Mouse (Mus musculus) midbrain, embryonic 16.5 days (tissue): ENCODE data around the gene Gm10644. TPM values are rescaled to one million over a fixed set of nuclear protein-coding genes. Genes with fewer than 3 reads are reported as not detected.
A peak's percentile ranks its signal among the peaks of the same experiment; 100 is the strongest.

ENCODE experiments used
- ATAC-seq: fragments of 200-750 bp; cut with Nextera tagmentation; 2 replicates; pipeline ENCODE4 v1.8.0; 2017; ENCODE audit warnings: moderate TSS enrichment
- H3K27ac ChIP-seq: fragments of 300-500 bp; sonication (generic); 2 replicates; pipeline ENCODE4 v1.5.1; 2014; ENCODE audit warnings: mild to moderate bottlenecking, low read length, mixed read lengths
- H3K27me3 ChIP-seq: fragments of 300-500 bp; sonication (generic); 2 replicates; pipeline ENCODE4 v1.6.1; 2014; ENCODE audit warnings: low read depth, low read length, mixed read lengths; ENCODE audit not compliant: control insufficient read depth, insufficient read depth
- H3K36me3 ChIP-seq: fragments of 300-500 bp; sonication (generic); 2 replicates; pipeline ENCODE4 v1.6.1; 2014; ENCODE audit warnings: mild to moderate bottlenecking, low read length, moderate library complexity, mixed read lengths; ENCODE audit not compliant: control insufficient read depth, insufficient read depth
- H3K4me1 ChIP-seq: fragments of 300-500 bp; sonication (generic); 2 replicates; pipeline ENCODE4 v1.6.1; 2014; ENCODE audit warnings: mild to moderate bottlenecking, low read length, mixed read lengths; ENCODE audit not compliant: control insufficient read depth, insufficient read depth
- H3K4me2 ChIP-seq: fragments of 300-500 bp; sonication (generic); 2 replicates; pipeline ENCODE4 v1.6.1; 2014; ENCODE audit warnings: mild to moderate bottlenecking, low read length, mixed read lengths
- H3K4me3 ChIP-seq: fragments of 300-500 bp; sonication (generic); 2 replicates; pipeline ENCODE4 v1.5.1; 2014; ENCODE audit warnings: low read depth, mild to moderate bottlenecking, low read length, moderate library complexity, mixed read lengths
- H3K9ac ChIP-seq: fragments of 300-500 bp; sonication (generic); 2 replicates; pipeline ENCODE4 v1.6.1; 2014; ENCODE audit warnings: low read depth, low read length, mixed read lengths
- H3K9me3 ChIP-seq: fragments of 300-500 bp; sonication (generic); replicated peaks from 2 replicates; pipeline ENCODE4 v1.6.1; 2014; ENCODE audit warnings: mild to moderate bottlenecking, low read length, mixed read lengths; ENCODE audit not compliant: control insufficient read depth, poor library complexity, severe bottlenecking
- WGBS: fragments of 180-500 bp; shearing (Covaris S2); extraction: QIAGEN DNeasy Blood & Tissue Kit; methylation state at CpG from one replicate; pipeline ENCODE4 v1.1.7; 2014; 5-methylcytosine and 5-hydroxymethylcytosine counted together
- polyA plus RNA-seq: library from polyadenylated mRNA; unstranded; fragments of >200 nt; fragmentation: Nextera tagmentation; extraction: Ambion mirVana; gene quantifications from 2 replicates; pipeline ENCODE4 v1.2.1, GENCODE M21; 2015

The Gm10644 gene
- 0.58 and 0.69 TPM in 2 replicates for polyA plus RNA-seq

- WGBS, result under 1% methylated on average over 73 of the region's 75 CpGs
Observed at GRCm38 (mm10) chr8:83955106-83955957, at the start of gene Gm10644, which contains the start of gene Asf1b. Gene Gm10644 (minus strand): TSS chr8:83955205. Gene Asf1b (plus strand): TSS chr8:83955507.

GRCm38 (mm10) chr8:84004533-84005201 is 49.7 kb upstream of the Gm10644 start:
- 0 out of 2 replicates have a peak, but pooled peaks cover 3% of the 10 kb centered on the region for H3K36me3 ChIP-seq
- peak; percentile 81 for ATAC-seq
- H3K9ac ChIP-seq, result peak overlapping the region; percentile 87
- H3K4me2 ChIP-seq, result peak overlapping the region; percentile 97
- peak overlapping the region; percentile 60 for H3K27ac ChIP-seq
- H3K4me3 ChIP-seq, result peak overlapping the region; percentile 64
- WGBS, result 1% methylated on average over 30 of the region's 30 CpGs
- H3K9me3 ChIP-seq, result no peaks in the 10 kb centered on the region
- H3K27me3 ChIP-seq, result peaks cover 12% of the 10 kb centered on the region; the same call in 1 of the 2 replicates
- H3K4me1 ChIP-seq, result peaks cover 5% of the 10 kb centered on the region; the same call in 1 of the 2 replicates

More at GRCm38 (mm10) chr8:83955106-83955957, at the start of gene Gm10644, which contains the start of gene Asf1b:
- no peaks in the 10 kb centered on the region for H3K9me3 ChIP-seq
- H3K27ac ChIP-seq, result peak within 1 kb of the TSS; percentile 60
- peak within 1 kb of the TSS; percentile 46 for H3K4me3 ChIP-seq
- H3K4me1 ChIP-seq, result peaks cover 6% of the 10 kb centered on the region
- H3K36me3 ChIP-seq, result no peaks in the 10 kb centered on the region
- peak; percentile 100 for ATAC-seq
- H3K4me2 ChIP-seq, result peak within 1 kb of the TSS; percentile 97
- H3K27me3 ChIP-seq, result no peaks in the 10 kb centered on the region
- peak within 1 kb of the TSS; percentile 50 for H3K9ac ChIP-seq

DNA sequence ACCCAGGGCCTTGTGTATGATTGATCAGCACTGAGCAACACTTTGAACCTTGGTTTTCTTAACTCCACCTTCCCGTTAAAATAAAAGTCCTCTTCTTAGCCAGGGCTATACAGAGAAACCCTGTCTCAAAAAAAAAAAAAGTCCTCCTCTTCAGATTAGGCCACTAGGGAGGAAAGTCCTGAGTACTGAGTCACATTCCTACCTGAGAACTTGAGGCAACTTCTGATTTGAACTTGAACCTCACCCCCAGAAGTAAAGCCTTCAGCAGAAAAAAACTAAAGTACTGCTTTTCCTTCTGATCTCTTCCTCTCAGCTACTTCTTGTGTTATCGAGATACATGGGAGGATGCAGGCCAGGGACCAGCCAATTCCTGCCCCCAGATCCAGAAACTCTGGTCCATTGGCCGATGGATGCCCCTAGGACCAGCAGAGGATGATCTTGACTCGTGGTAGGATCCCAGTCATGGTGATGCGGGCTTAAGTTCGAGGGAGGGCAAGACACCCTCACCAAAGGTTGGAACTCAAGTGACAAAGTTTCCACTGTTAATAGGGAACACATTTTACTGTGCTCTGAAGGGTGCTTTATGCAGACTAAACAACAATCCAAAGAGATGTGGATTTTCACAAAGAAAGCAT is 48.7 kb upstream of the Gm10644 start:
- H3K4me2 ChIP-seq, result peak overlapping the region; percentile 97
- H3K4me1 ChIP-seq, result peaks cover 13% of the 10 kb centered on the region
- no peak overlapping the region for H3K27ac ChIP-seq
- peak overlapping the region; percentile 64 for H3K4me3 ChIP-seq
- H3K36me3 ChIP-seq, result 0 out of 2 replicates have a peak, but pooled peaks cover 3% of the 10 kb centered on the region
- WGBS, result 73% methylated on average over 6 of the region's 6 CpGs
- H3K9me3 ChIP-seq, result no peaks in the 10 kb centered on the region
- peaks cover 12% of the 10 kb centered on the region; the same call in 1 of the 2 replicates for H3K27me3 ChIP-seq
- ATAC-seq, result no peak
- H3K9ac ChIP-seq, result peak overlapping the region; percentile 87; the same call in 1 of the 2 replicates

DNA sequence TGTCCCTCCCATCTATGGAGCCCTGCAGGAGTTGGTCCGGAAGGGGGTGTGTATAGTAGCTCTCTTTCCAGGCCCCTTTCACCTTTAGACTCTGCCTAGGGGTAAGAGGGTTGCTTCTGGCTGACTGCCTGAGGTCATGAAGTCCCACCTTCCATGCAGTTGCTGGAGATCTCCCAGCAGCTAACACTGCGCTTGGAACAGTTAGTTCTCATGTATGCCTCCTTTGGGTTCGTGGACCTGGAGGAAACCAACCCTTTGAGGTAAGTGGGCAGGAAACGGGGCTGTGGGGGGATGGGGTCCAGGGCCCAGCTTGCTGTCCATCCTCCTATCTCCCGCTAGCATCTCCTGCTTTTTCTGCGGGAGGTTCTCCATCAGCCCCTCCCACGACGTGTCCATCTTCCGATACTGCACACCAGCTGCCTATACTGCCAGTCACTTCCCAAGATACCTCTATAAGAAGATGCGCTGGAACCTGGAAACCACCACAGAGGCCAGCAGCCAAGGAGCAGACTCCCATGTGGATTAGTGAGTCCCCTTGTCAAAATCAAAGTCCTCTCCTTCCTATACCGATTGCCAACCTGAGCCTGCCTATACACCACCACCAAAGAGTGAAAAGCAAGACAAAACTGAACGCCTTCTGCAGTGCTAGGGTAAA is 48.1 kb upstream of the Gm10644 start:
- H3K9me3 ChIP-seq, result no peaks in the 10 kb centered on the region
- 47% methylated on average over 12 of the region's 12 CpGs for WGBS
- no peak overlapping the region for H3K4me3 ChIP-seq
- H3K27me3 ChIP-seq, result peaks cover 12% of the 10 kb centered on the region; the same call in 1 of the 2 replicates
- H3K9ac ChIP-seq, result 0 out of 2 replicates have a peak overlapping the region, but pooled peaks have one; percentile 6
- H3K4me1 ChIP-seq, result peaks cover 15% of the 10 kb centered on the region
- ATAC-seq, result no peak
- no peak overlapping the region for H3K27ac ChIP-seq
- H3K36me3 ChIP-seq, result 0 out of 2 replicates have a peak, but pooled peaks cover 3% of the 10 kb centered on the region
- no peak overlapping the region for H3K4me2 ChIP-seq

DNA sequence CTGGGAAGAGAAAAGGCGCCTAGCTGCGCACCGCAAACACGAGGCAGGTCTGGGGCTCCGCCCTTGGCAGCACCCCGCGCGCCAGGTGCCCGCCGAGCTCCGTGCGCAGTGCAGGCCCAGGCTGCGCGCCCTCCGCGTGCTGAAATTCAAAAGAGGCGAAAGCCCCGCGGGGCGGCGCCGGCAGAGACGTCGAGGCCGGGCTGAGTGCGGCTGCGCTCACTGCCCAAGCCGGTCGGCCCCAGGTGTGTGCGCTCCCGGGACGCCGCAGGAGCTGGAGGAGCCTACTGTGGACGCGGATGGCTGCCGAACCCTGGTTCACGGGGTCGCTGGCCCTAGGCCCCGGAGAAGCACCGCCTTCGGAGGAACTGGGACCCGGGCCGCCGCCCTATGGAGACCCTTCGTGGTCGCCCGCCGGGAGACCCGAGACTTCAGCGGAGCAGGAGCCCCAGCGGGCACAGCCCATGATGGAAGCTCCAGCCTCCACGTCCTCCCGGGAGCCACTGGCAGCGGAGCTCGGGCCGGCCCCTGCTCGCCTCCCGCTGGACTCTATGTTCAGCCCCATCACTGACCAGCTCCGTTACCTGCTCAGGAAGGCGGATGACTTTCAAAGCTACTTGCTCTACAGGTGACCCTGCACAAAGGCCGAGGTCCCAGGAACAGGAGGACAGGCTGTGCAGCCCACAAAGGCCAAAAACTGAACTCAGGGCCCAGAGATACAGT is 46.4 kb upstream of the Gm10644 start, which contains the start of gene 1700067K01Rik:
Gene 1700067K01Rik, plus strand, starts transcription at position 222 of the 720 bp plus-strand sequence.
- H3K27me3 ChIP-seq, result peaks cover 12% of the 10 kb centered on the region; the same call in 1 of the 2 replicates
- WGBS, result 20% methylated on average over 60 of the region's 61 CpGs
- no peaks in the 10 kb centered on the region for H3K9me3 ChIP-seq
- H3K4me1 ChIP-seq, result peaks cover 16% of the 10 kb centered on the region
- no peak within 1 kb of the TSS for H3K27ac ChIP-seq
- H3K9ac ChIP-seq, result peak within 1 kb of the TSS; percentile 41
- H3K4me2 ChIP-seq, result peak within 1 kb of the TSS; percentile 16; the same call in 1 of the 2 replicates
- H3K4me3 ChIP-seq, result no peak within 1 kb of the TSS
- H3K36me3 ChIP-seq, result 0 out of 2 replicates have a peak, but pooled peaks cover 3% of the 10 kb centered on the region
- ATAC-seq, result no peak

DNA sequence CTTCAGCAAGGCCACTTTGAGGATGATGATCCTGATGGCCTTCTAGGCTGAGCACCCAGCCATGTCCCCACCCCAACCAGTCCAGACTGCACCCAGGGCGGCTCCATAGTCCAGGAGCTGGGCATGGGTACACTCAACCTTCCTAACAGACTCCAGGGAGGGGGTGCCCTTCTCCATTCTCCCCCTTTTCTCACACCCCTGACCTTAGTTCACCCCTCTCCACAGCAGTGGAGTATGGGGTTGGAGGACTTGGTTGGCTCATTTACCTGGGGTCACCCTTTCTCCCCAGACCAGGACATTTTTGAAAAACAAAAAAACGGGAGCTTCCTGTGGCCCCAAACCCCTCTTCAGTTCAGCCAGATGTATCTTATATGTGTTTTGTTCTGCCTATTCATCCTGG is 44.8 kb upstream of the Gm10644 start:
- no peak for ATAC-seq
- Histone ChIP-seq H3K4me3 (no peak overlapping the region), H3K27ac (no peak overlapping the region), H3K9me3 (no peaks in the 10 kb centered on the region), H3K4me2 (no peak overlapping the region), H3K9ac (no peak overlapping the region), H3K36me3 (0 out of 2 replicates have a peak, but pooled peaks cover 3% of the 10 kb centered on the region), H3K4me1 (peaks cover 19% of the 10 kb centered on the region), H3K27me3 (peaks cover 12% of the 10 kb centered on the region; the same call in 1 of the 2 replicates)
- 96% methylated on average over 2 of the region's 2 CpGs for WGBS

DNA sequence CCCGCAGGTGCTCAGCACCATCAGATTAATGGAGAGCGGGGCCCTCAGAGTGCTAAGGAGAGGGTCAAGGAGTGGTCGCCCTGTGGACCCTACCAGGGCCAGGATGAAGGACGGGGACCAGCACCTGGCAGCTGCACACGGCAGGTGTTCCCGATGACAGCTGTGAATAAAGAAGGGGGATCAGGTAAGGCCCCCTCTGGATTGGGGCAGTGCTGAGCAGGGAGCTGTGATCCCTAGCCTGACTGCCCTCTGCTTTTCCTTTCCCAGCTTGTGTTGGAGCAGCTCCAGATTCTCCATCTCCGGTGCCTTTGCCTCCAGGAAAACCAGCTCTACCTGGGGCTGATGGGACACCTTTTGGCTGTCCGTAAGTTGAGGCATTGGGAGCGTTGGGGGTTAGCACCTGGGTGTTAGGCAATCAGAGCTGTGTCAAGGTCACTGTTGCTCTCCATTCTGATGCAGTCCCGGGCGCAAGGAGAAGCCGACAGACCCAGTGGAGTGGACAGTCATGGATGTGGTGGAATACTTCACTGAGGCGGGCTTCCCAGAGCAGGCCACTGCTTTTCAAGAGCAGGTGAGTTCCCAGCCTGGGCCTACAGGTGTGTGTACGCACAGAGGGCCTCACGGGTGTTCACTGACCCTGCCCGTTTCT is 44.2 kb upstream of the Gm10644 start:
- Histone ChIP-seq H3K4me1 (peaks cover 19% of the 10 kb centered on the region), H3K9ac (peak overlapping the region; percentile 46; the same call in 1 of the 2 replicates), H3K4me3 (peak overlapping the region; percentile 77), H3K9me3 (no peaks in the 10 kb centered on the region), H3K27ac (no peak overlapping the region), H3K27me3 (peaks cover 12% of the 10 kb centered on the region; the same call in 1 of the 2 replicates), H3K36me3 (0 out of 2 replicates have a peak, but pooled peaks cover 3% of the 10 kb centered on the region), H3K4me2 (peak overlapping the region; percentile 89)
- ATAC-seq, result no peak
- 68% methylated on average over 16 of the region's 16 CpGs for WGBS
